Mouse (Mus musculus): ENCODE data around the gene Siae.

- TF ChIP-seq CTCF (IDR thresholded peaks at IDR 0.05) (no peak), EP300 (IDR thresholded peaks at IDR 0.05) (no peak)
Observed at GRCm38 (mm10) chr9:37545847-37546452, 9.5 kb upstream of the Siae start.
